Mouse (Mus musculus): ENCODE measurements at regions not wholly inside any gene's neighbourhood (a gene's known extent, or its start where the extent isn't known, plus 50 kb on each side); places are given as distances from the start of the nearest gene placed in this dataset.

DNA sequence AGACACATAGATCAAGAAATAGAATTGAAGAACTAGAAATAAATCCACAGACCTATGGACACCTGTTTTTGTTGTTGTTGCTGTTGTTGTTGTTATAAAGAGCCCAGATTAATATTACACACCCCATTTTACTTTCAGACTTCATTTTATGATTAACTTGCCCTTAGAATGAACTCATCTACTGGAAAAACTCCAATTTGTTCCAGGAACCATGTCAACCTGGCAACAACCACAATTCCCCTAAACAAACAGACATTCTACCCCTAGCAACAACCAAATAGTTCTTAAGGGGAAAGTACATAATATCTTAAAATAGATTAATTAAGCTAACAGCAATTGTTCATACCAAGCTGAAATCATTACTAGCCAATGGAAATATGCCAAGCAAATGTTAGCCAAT lies 646.1 kb downstream of the Gm9195 start:
- TF ChIP-seq CTCF (IDR thresholded peaks at IDR 0.05) (no peak), EP300 (IDR thresholded peaks at IDR 0.05) (no peak)

All from lung, postnatal 0 days (tissue).